Mouse (Mus musculus): Measurements from ENCODE around the gene Rhog. TPM values are rescaled to one million over a fixed set of nuclear protein-coding genes. Genes with fewer than 3 reads are reported as not detected.

The Rhog gene
- polyA plus RNA-seq, 1 experiment from 2014 or later, result 54.5 TPM

GRCm38 (mm10) chr7:102244782-102245535 lies 10.9 kb downstream of the Rhog start:
- H3K27ac ChIP-seq (ENCODE audit: low read depth), result peak overlapping the region; percentile 100

GRCm38 (mm10) chr7:102243870-102244269 lies 12.0 kb downstream of the Rhog start:
- ATAC-seq, result peak; percentile 7; the same call in 1 of the 2 replicates
- Histone ChIP-seq H3K4me1 (ENCODE audit: insufficient read depth) (peaks cover 62% of the 10 kb centered on the region), H3K9me3 (ENCODE audit: low read length) (no peaks in the 10 kb centered on the region), H3K36me3 (replicated peaks; ENCODE audit: insufficient read depth, low read length) (peaks cover 42% of the 10 kb centered on the region), H3K9ac (replicated peaks) (no peak overlapping the region), H3K27ac (ENCODE audit: low read depth) (peak overlapping the region; percentile 100), H3K27me3 (ENCODE audit: insufficient read depth, low read length) (no peaks in the 10 kb centered on the region), H3K4me2 (ENCODE audit: low read depth, low read length) (peak overlapping the region; percentile 80), H3K4me3 (ENCODE audit: low read depth, low read length) (peak overlapping the region; percentile 21; the same call in 1 of the 2 replicates)
- peak; percentile 71 for DNase-seq
- TF ChIP-seq EP300 (IDR thresholded peaks at IDR 0.05; ENCODE audit: low read depth), result peak; percentile 19; the same call in 1 of the 2 replicates
- TF ChIP-seq CTCF (IDR thresholded peaks at IDR 0.05; ENCODE audit: low read depth), result 0 out of 2 replicates have a peak, but pooled peaks have one; percentile 2
- WGBS (ENCODE audit: insufficient replicate concordance), result 53% methylated on average over 2 of the region's 2 CpGs

More at GRCm38 (mm10) chr7:102244782-102245535, 10.9 kb downstream of the Rhog start:
- peak overlapping the region; percentile 80 for H3K4me2 ChIP-seq (ENCODE audit: low read depth, low read length)
- 51% methylated on average over 3 of the region's 3 CpGs for WGBS (ENCODE audit: insufficient replicate concordance)
- no peak for TF ChIP-seq EP300 (IDR thresholded peaks at IDR 0.05; ENCODE audit: low read depth)
- no peak for TF ChIP-seq CTCF (IDR thresholded peaks at IDR 0.05; ENCODE audit: low read depth)
- H3K9ac ChIP-seq (replicated peaks), result peak overlapping the region; percentile 49
- peak overlapping the region; percentile 16; the same call in 1 of the 2 replicates for H3K4me3 ChIP-seq (ENCODE audit: low read depth, low read length)
- DNase-seq, result no peak
- peak; percentile 17; the same call in 1 of the 2 replicates for ATAC-seq
- no peaks in the 10 kb centered on the region for H3K9me3 ChIP-seq (ENCODE audit: low read length)
- no peaks in the 10 kb centered on the region for H3K27me3 ChIP-seq (ENCODE audit: insufficient read depth, low read length)
- peaks cover 64% of the 10 kb centered on the region for H3K4me1 ChIP-seq (ENCODE audit: insufficient read depth)
- H3K36me3 ChIP-seq (replicated peaks; ENCODE audit: insufficient read depth, low read length), result peaks cover 33% of the 10 kb centered on the region

- Histone ChIP-seq H3K4me3 (ENCODE audit: low read depth, low read length) (no peak overlapping the region), H3K27me3 (ENCODE audit: insufficient read depth, low read length) (no peaks in the 10 kb centered on the region), H3K36me3 (replicated peaks; ENCODE audit: insufficient read depth, low read length) (peaks cover 51% of the 10 kb centered on the region), H3K9ac (replicated peaks) (no peak overlapping the region; the same call in 1 of the 2 replicates), H3K9me3 (ENCODE audit: low read length) (no peaks in the 10 kb centered on the region), H3K4me1 (ENCODE audit: insufficient read depth) (peaks cover 53% of the 10 kb centered on the region), H3K27ac (ENCODE audit: low read depth) (peak overlapping the region; percentile 39; the same call in 1 of the 2 replicates), H3K4me2 (ENCODE audit: low read depth, low read length) (peak overlapping the region; percentile 80)
- WGBS (ENCODE audit: insufficient replicate concordance), result 53% methylated on average over 3 of the region's 3 CpGs
- TF ChIP-seq EP300 (IDR thresholded peaks at IDR 0.05; ENCODE audit: low read depth), result no peak
- TF ChIP-seq CTCF (IDR thresholded peaks at IDR 0.05; ENCODE audit: low read depth), result no peak
- ATAC-seq, result no peak
- no peak for DNase-seq
Measured at GRCm38 (mm10) chr7:102242917-102243316, 12.9 kb downstream of the Rhog start.

- Histone ChIP-seq H3K27me3 (ENCODE audit: insufficient read depth, low read length) (no peaks in the 10 kb centered on the region), H3K4me2 (ENCODE audit: low read depth, low read length) (peak overlapping the region; percentile 80), H3K9me3 (ENCODE audit: low read length) (no peaks in the 10 kb centered on the region), H3K4me1 (ENCODE audit: insufficient read depth) (peaks cover 47% of the 10 kb centered on the region), H3K9ac (replicated peaks) (no peak overlapping the region), H3K27ac (ENCODE audit: low read depth) (peak overlapping the region; percentile 39; the same call in 1 of the 2 replicates), H3K4me3 (ENCODE audit: low read depth, low read length) (no peak overlapping the region), H3K36me3 (replicated peaks; ENCODE audit: insufficient read depth, low read length) (peaks cover 56% of the 10 kb centered on the region)
- TF ChIP-seq CTCF (IDR thresholded peaks at IDR 0.05; ENCODE audit: low read depth), result no peak
- TF ChIP-seq EP300 (IDR thresholded peaks at IDR 0.05; ENCODE audit: low read depth), result no peak
- 53% methylated on average over 5 of the region's 5 CpGs for WGBS (ENCODE audit: insufficient replicate concordance)
- ATAC-seq, result no peak
- no peak for DNase-seq
Measured at GRCm38 (mm10) chr7:102242371-102242770, 13.5 kb downstream of the Rhog start.

GRCm38 (mm10) chr7:102239591-102239990 lies 16.3 kb downstream of the Rhog start:
- 85% methylated on average over 16 of the region's 16 CpGs for WGBS (ENCODE audit: insufficient replicate concordance)

GRCm38 (mm10) chr7:102238686-102239286 lies 17.1 kb downstream of the Rhog start:
- DNase-seq (no peak), ATAC-seq (no peak)
- H3K4me1 ChIP-seq (ENCODE audit: insufficient read depth), result peaks cover 13% of the 10 kb centered on the region
- H3K9me3 ChIP-seq (ENCODE audit: low read length), result no peaks in the 10 kb centered on the region
- TF ChIP-seq CTCF (IDR thresholded peaks at IDR 0.05; ENCODE audit: low read depth), result no peak
- no peak for TF ChIP-seq EP300 (IDR thresholded peaks at IDR 0.05; ENCODE audit: low read depth)
- H3K9ac ChIP-seq (replicated peaks), result no peak overlapping the region
- no peak overlapping the region for H3K4me2 ChIP-seq (ENCODE audit: low read depth, low read length)
- H3K4me3 ChIP-seq (ENCODE audit: low read depth, low read length), result no peak overlapping the region
- 86% methylated on average over 8 of the region's 8 CpGs for WGBS (ENCODE audit: insufficient replicate concordance)
- no peaks in the 10 kb centered on the region for H3K27me3 ChIP-seq (ENCODE audit: insufficient read depth, low read length)
- no peak overlapping the region for H3K27ac ChIP-seq (ENCODE audit: low read depth)
- H3K36me3 ChIP-seq (replicated peaks; ENCODE audit: insufficient read depth, low read length), result peaks cover 76% of the 10 kb centered on the region

More at GRCm38 (mm10) chr7:102239591-102239990, 16.3 kb downstream of the Rhog start:
- Histone ChIP-seq H3K36me3 (replicated peaks; ENCODE audit: insufficient read depth, low read length) (peaks cover 76% of the 10 kb centered on the region), H3K4me3 (ENCODE audit: low read depth, low read length) (no peak overlapping the region), H3K27me3 (ENCODE audit: insufficient read depth, low read length) (no peaks in the 10 kb centered on the region), H3K4me1 (ENCODE audit: insufficient read depth) (peaks cover 21% of the 10 kb centered on the region), H3K9ac (replicated peaks) (no peak overlapping the region), H3K9me3 (ENCODE audit: low read length) (no peaks in the 10 kb centered on the region), H3K27ac (ENCODE audit: low read depth) (no peak overlapping the region), H3K4me2 (ENCODE audit: low read depth, low read length) (no peak overlapping the region)
- ATAC-seq (no peak), DNase-seq (no peak)
- TF ChIP-seq CTCF (IDR thresholded peaks at IDR 0.05; ENCODE audit: low read depth), result no peak
- no peak for TF ChIP-seq EP300 (IDR thresholded peaks at IDR 0.05; ENCODE audit: low read depth)
